Mouse (Mus musculus) C2C12 (cell line): Measurements from ENCODE around the gene Jade2.

Experiments used
- CTCF ChIP-seq: IDR thresholded peaks from one replicate; pipeline ENCODE4 v1.5.1; 2011; ENCODE audit not compliant: control insufficient read depth, insufficient read depth, insufficient read length
- MYOD1 ChIP-seq: IDR thresholded peaks from one replicate; pipeline ENCODE4 v1.6.1; 2011; ENCODE audit warnings: low read depth; ENCODE audit not compliant: control insufficient read depth, insufficient read length
- MYOG ChIP-seq: IDR thresholded peaks from one replicate; pipeline ENCODE4 v1.6.1; 2011; ENCODE audit not compliant: control insufficient read depth, insufficient read length; ENCODE audit errors: extremely low read depth
- USF1 ChIP-seq: IDR thresholded peaks from one replicate; pipeline ENCODE4 v1.6.1; 2011; ENCODE audit warnings: low read depth, mild to moderate bottlenecking, control low read depth, moderate library complexity

DNA sequence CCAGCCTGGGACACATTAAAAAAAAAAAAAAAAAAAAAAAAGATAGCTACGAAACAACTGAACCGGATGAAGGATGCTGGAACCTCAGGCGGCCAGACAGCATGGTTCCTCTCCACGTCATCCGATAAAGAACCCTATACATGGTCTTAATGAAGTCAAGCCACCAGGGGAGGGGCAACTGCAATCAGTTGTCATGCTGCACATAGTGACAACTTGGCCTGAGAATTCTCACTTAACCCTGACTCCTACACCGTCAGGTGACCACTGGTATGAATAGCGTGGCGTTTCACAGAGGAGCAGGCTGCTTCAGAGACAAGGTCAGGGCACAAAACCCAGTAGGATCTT, 23.4 kb downstream of the Jade2 start:
- TF ChIP-seq CTCF: no peak
- TF ChIP-seq MYOG: no peak
- no peak for TF ChIP-seq MYOD1
- TF ChIP-seq USF1: no peak
